Mouse (Mus musculus) olfactory bulb, adult 2 months (tissue): ENCODE measurements around the gene Pik3c2g. TPM values are rescaled to one million over a fixed set of nuclear protein-coding genes. Genes with fewer than 3 reads are reported as not detected.
"Not testable (repeated sequence)": the region's sequence is repeated elsewhere in the genome, so short reads cannot be mapped to it uniquely, and the experiment has no call there.

Source experiments
- H3K27ac ChIP-seq: fragments of 200-500 bp; 2 replicates; pipeline ENCODE4 v1.5.1; 2012; ENCODE audit warnings: low read depth, low read length; ENCODE audit not compliant: insufficient read depth
- H3K4me1 ChIP-seq: fragments of 200-500 bp; 2 replicates; pipeline ENCODE4 v1.6.1; 2012; ENCODE audit warnings: low read length; ENCODE audit not compliant: control insufficient read depth, insufficient read depth
- H3K4me3 ChIP-seq: fragments of 200-500 bp; 2 replicates; pipeline ENCODE4 v1.5.1; 2012; ENCODE audit warnings: mild to moderate bottlenecking, low read depth, low read length, moderate library complexity; ENCODE audit not compliant: insufficient read depth
- CTCF ChIP-seq: fragments of 200-500 bp; IDR thresholded peaks from 2 replicates; pipeline ENCODE4 v1.5.1; 2012; ENCODE audit warnings: low read depth, mild to moderate bottlenecking, low read length, moderate library complexity; ENCODE audit not compliant: insufficient read depth
- POLR2A ChIP-seq: fragments of 200-500 bp; IDR thresholded peaks from 2 replicates; pipeline ENCODE4 v1.6.1; 2012; ENCODE audit warnings: mild to moderate bottlenecking, low read depth, low read length, moderate library complexity; ENCODE audit not compliant: insufficient read depth
- WGBS: fragments of 180-500 bp; shearing (Covaris S2); methylation state at CpG from one replicate; pipeline ENCODE4 v1.1.7; 2018; 5-methylcytosine and 5-hydroxymethylcytosine counted together
- polyA plus RNA-seq: library from polyadenylated mRNA; stranded (reverse); fragments of >200 nt; gene quantifications from 2 replicates; pipeline ENCODE4 v1.2.4, GENCODE M21; 2012; ENCODE audit warnings: low replicate concordance; ENCODE audit not compliant: missing spikeins, insufficient read depth, insufficient read length

The Pik3c2g gene
- polyA plus RNA-seq, 1 experiment = not detected

DNA sequence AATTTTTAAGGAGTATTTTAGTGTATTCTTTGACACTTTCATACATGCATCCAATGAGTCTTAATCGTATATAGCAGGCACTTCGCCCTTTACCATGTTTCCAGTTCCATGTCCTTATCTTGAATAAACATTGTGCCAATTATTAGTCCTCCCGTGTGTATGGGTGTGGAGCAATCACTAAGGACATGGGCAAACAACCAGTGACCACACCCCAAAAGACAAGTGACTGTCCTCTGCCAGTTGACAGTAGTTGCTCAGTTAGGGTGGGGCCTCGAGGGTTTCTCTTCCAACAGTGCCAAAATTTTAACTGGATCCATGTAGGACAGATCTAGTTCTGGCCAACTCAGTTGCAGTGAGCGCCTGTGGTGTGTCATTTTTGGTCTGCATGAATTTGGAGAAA, 341.7 kb downstream of the Pik3c2g start:
- no peak overlapping the region for H3K27ac ChIP-seq
- no peaks in the 10 kb centered on the region for H3K4me1 ChIP-seq
- WGBS = 84% methylated on average over 5 of the region's 5 CpGs
- TF ChIP-seq CTCF = no peak
- no peak for TF ChIP-seq POLR2A
- H3K4me3 ChIP-seq = no peak overlapping the region

DNA sequence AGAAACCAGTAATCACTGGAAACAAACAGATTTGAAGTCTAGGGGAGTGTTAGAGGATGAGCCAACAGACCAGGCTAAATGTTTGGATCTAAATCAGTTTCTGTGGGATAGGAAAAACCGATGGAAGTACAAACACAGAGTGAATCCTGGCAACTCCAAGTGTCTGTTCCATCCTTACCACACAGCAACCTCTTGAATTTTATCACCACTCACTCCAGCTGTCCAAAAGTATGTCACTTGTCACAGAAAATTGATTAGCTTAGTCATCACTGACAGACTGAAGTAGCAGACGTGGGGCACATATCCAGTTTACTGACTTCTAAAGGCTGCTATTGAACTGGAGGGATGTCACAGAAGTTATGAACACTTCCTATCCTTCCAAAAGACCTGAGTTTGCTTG, 347.8 kb downstream of the Pik3c2g start:
- no peak for TF ChIP-seq CTCF
- no peak for TF ChIP-seq POLR2A
- 72% methylated on average over 2 of the region's 2 CpGs for WGBS
- no peak overlapping the region for H3K27ac ChIP-seq
- H3K4me3 ChIP-seq = no peak overlapping the region
- H3K4me1 ChIP-seq = no peaks in the 10 kb centered on the region

DNA sequence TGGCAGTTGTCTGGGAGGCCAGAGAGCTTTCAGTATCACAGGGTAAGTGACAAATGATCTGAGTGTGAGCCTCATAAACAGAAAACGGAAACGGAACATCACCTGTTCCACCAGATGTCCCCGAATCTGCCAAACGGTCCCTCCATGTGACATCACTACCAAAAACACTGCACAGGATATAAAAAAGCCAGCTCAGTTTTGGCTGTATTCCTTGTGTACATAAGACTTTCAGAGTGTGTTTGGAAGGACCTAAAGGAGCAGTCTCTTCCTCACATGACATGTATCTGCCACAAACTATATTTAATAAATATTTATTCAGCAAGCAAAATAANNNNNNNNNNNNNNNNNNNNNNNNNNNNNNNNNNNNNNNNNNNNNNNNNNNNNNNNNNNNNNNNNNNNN, 350.6 kb downstream of the Pik3c2g start:
- WGBS = 79% methylated on average over 4 of the region's 4 CpGs
- H3K4me1 ChIP-seq, H3K27ac ChIP-seq, H3K4me3 ChIP-seq: not testable (repeated sequence)

DNA sequence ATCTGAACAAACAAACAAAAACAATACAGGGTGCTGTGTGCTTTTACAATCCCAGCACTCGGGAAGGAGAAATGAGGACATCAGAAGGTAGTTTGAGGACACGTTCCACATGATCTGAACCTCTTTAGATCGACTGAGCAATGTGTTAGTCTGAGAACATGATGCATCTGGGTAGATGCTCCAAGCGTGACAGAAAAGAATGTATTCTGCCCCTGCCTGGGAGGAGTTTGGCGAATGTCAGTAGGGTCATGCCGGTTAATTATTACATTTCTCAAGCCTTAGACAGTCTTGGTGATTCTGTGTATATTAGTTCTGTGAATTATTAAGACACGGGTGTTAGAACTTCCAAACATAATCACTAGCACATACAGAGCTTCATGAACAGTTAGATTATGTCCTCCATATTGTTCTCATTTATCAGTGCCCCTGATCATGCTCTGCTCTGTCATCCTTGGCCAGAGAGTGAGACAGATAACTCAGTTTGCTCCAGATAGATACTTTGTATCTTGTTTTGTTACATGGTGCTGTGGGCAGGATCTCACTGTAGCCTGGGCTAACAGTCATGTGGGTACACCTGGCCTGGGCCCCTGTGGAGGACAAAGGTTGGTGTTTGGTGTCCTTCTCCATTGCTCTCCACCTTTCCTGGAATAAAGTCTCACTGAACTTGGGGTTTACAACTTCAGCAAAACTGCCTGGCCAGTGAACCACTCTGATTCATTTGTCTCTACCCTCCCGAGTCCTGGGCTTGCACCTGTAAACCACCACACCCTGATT, 360.3 kb downstream of the Pik3c2g start:
- no peak overlapping the region for H3K4me3 ChIP-seq

DNA sequence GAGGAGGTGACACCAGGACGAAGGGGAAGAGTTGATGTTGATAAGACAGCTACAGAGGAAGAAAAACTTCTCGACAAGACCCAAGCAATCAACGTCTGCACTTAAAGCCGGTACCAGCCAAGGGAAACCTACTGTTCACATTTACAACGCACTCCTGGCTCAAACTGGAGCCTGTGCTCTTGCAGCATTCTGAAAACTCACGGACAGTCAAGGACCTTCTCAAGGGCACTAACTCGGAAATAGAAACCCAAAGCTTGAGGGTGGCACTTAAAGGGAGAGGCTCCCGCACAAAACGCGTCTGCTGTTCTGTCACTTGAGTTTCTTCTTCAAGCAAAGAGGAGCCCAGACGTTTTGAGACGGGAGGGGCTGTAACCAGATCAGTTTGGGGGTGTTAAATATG, 366.6 kb downstream of the Pik3c2g start:
- H3K4me1 ChIP-seq = peaks cover 6% of the 10 kb centered on the region
- no peak overlapping the region for H3K4me3 ChIP-seq
- no peak overlapping the region for H3K27ac ChIP-seq
- WGBS = 73% methylated on average over 12 of the region's 12 CpGs
- TF ChIP-seq CTCF = no peak
- no peak for TF ChIP-seq POLR2A

More for the DNA sequence above, 360.3 kb downstream of the Pik3c2g start:
- TF ChIP-seq POLR2A (no peak), CTCF (no peak)
- H3K27ac ChIP-seq = no peak overlapping the region
- 80% methylated on average over 8 of the region's 8 CpGs for WGBS
- H3K4me1 ChIP-seq = no peaks in the 10 kb centered on the region

DNA sequence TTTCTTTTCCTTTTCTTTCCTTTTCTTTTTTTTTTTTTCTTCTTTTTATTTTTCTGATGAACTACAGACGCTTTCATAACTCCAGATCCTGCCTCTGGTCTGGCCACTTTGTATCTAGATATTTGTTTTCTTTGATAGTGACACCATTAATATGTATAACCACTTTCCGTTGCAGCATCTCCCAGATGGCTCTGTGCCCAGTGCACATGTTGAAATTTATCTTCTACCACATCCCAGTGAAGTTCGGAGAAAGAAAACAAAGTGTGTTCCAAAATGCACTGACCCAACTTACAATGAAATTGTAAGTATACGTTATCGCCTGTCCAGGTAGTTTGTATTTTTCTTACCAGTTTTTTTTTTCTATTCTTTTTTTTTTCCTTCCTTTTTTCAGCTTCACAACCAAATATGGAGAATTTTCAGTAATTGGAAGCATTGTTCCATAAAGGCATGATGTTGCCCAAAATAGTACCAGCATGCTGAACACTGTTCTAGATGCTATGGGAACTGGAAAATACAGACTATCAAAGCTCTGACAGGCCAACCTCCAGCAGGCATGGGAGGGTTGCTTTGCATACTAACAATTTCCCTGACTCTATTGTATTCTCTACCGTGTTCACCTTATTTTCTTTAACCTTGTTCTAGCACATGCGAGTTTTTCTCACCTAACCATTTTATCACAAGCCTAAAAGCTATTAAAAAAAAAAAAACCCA, 370.7 kb downstream of the Pik3c2g start:
- peaks cover 6% of the 10 kb centered on the region for H3K4me1 ChIP-seq
- no peak overlapping the region for H3K4me3 ChIP-seq
- WGBS = 36% methylated on average over 7 of the region's 7 CpGs
- TF ChIP-seq CTCF = no peak
- TF ChIP-seq POLR2A = no peak
- H3K27ac ChIP-seq = no peak overlapping the region

DNA sequence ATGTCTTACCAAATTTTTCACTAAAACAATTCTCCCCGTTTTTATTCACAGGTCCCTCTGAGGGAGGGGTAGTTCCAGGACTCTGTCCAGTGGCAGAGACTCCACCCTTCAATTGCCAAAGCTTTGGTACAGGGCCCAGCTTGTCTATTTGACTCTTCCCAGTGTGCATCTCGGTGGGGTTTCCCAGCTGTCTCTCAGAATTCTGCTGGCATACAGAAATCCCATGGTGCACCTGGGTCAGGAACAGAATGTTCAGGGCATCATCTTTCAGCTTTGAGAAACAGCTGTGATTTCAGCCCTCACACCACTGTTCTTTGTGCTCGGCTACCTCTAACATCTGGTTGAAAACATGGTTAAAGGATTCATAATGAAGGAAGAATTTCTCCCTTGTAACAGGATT, 376.8 kb downstream of the Pik3c2g start:
- Histone ChIP-seq H3K4me3 (no peak overlapping the region), H3K4me1 (no peaks in the 10 kb centered on the region), H3K27ac (no peak overlapping the region)
- TF ChIP-seq CTCF = no peak
- no peak for TF ChIP-seq POLR2A
- WGBS = 68% methylated on average over 3 of the region's 3 CpGs

DNA sequence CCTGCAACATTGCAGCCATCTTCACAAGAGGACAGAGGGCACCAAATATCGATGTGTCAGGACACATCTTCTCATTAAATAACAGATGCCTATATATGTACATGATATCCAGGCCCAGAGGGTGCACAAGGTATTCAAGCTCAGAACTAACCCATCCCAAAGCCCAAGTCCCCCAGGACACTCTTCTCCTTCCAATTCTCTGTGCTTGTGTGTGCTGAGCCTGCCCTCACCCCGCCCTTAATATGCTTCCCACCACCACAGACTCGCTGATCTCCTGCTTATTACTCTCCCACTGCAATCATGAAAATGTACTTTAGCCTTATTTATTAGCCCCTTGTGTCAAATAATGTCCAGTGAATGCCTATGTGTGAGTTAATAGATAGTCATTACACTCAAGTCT, 377.9 kb downstream of the Pik3c2g start:
- no peak for TF ChIP-seq CTCF
- TF ChIP-seq POLR2A = no peak
- H3K27ac ChIP-seq = no peak overlapping the region
- 89% methylated on average over 3 of the region's 3 CpGs for WGBS

DNA sequence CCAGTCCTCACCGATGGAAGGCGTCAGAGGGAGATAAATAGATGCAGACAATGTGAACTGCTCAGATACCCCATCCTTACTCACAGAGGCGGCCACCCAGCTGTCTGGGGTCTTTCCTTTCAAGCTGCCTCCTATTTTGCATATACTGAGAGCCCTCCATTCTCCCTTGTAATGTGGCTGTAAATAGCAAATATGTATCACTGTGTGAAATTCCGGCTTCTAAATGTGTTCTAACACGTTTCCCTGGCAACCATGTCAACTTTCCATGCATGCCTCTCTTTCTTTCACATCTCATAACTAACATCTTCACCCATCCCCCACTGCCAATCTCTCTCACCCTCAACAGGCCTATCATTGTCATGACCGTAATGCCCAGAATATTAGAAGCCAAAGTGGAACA, 379.7 kb downstream of the Pik3c2g start:
- no peak for TF ChIP-seq POLR2A
- no peak for TF ChIP-seq CTCF
- Histone ChIP-seq H3K4me3 (no peak overlapping the region), H3K4me1 (no peaks in the 10 kb centered on the region), H3K27ac (no peak overlapping the region)
- WGBS = 53% methylated on average over 6 of the region's 6 CpGs

More for the DNA sequence above, 377.9 kb downstream of the Pik3c2g start:
- no peak overlapping the region for H3K4me3 ChIP-seq
- H3K4me1 ChIP-seq = no peaks in the 10 kb centered on the region
